Comparison of ENCODE assay signal across 9 mouse cellular contexts in the genomic region with DNA sequence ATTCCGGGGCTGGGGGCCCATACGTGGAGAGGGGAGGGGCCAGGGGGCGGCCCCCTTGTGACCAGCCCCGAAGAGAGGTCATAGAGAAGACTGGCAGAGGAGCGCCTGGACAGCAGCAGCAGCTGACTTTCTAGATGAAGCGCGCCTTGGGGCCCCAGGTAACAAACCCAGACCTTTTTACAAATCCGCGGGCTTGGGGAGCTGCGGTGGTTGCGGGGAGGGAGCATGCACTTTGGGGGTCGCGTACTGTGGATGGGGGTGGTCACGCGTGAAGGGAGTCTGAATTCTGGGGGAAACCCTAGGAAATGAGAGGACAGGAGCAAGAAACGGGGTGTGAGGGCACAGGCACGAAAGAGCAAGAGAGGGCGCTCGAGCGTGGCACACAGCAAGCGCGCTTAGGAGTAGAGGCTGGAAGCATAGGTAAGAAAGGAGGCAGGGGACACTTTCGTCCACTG. TPM values are rescaled to one million over a fixed set of nuclear protein-coding genes. Genes with fewer than 3 reads are reported as not detected.
DNase-seq lines count a peak whose midpoint lies in the region; ATAC-seq and TF ChIP-seq lines count a peak whose summit lies in the region.
"Had no signal": no experiment of that assay in that cellular context is flagged by ENCODE, and none has a peak within 500 bp of the region (broad histone marks: within the 10 kb centered on the region; RNA-seq: fewer than 3 reads in every experiment).

A gene (plus strand): TSS at position 83 of the 455 bp plus-strand sequence.

- TF ChIP-seq CTCF in cerebellum, adult 2 months (IDR thresholded peaks at IDR 0.05; ENCODE audit: borderline replicate concordance, insufficient read depth, low read depth, low read length), result peak; percentile 44

- peak; percentile 86 for ATAC-seq in forebrain, embryonic 15.5 days (replicated peaks)
- ATAC-seq in hindbrain, embryonic 11.5 days (ENCODE audit: low FRiP score), result peak; percentile 83

- H3K27me3 ChIP-seq in cerebellum, adult 2 months (ENCODE audit: control insufficient read depth, insufficient read depth, low read length), result no peaks in the 10 kb centered on the region
- no peaks in the 10 kb centered on the region for H3K27me3 ChIP-seq in forebrain, embryonic 15.5 days
- H3K27me3 ChIP-seq in hindbrain, embryonic 11.5 days (ENCODE audit: control insufficient read depth, insufficient read depth, low read length), result 0 out of 2 replicates have a peak, but pooled peaks cover 2% of the 10 kb centered on the region

- no peaks in the 10 kb centered on the region for H3K36me3 ChIP-seq in forebrain, embryonic 15.5 days
- no peaks in the 10 kb centered on the region for H3K36me3 ChIP-seq in hindbrain, embryonic 11.5 days (ENCODE audit: control insufficient read depth, insufficient read depth, low read length)

- 6% methylated on average over 23 of the region's 23 CpGs for WGBS in cerebellum, adult 2 months
- 23% methylated on average over 23 of the region's 23 CpGs for WGBS in forebrain, embryonic 15.5 days
- 16% methylated on average over 23 of the region's 23 CpGs for WGBS in hindbrain, embryonic 11.5 days

- H3K9ac ChIP-seq in forebrain, embryonic 15.5 days (replicated peaks), result peak within 1 kb of the TSS; percentile 65
- H3K9ac ChIP-seq in hindbrain, embryonic 11.5 days (ENCODE audit: low read depth, low read length), result peak within 1 kb of the TSS; percentile 57

- DNase-seq in WW6 (ENCODE audit: low read depth, low spot score), result peak; percentile 0
- DNase-seq in cerebellum, adult 2 months, result peak; percentile 73 to 74
- peak; percentile 44 for DNase-seq in hindbrain, embryonic 11.5 days (ENCODE audit: low spot score)
- DNase-seq in layer of hippocampus, adult 9-11 months, result peak; percentile 22
- DNase-seq in lung, postnatal 10 days, result peak; percentile 31
- peak; percentile 30 for DNase-seq in retina, postnatal 7 days (ENCODE audit: low read depth, low spot score)
- peak; percentile 14 to 57 for DNase-seq in urinary bladder, postnatal 4 days (ENCODE audit: low spot score in 2 of 2)

- no peaks in the 10 kb centered on the region for H3K4me1 ChIP-seq in cerebellum, adult 2 months (ENCODE audit: control insufficient read depth, insufficient read depth, low read length)
- no peaks in the 10 kb centered on the region for H3K4me1 ChIP-seq in forebrain, embryonic 15.5 days
- no peaks in the 10 kb centered on the region for H3K4me1 ChIP-seq in hindbrain, embryonic 11.5 days (replicated peaks; ENCODE audit: control insufficient read depth, insufficient read depth, low read length)

- no peaks in the 10 kb centered on the region for H3K9me3 ChIP-seq in forebrain, embryonic 15.5 days
- no peaks in the 10 kb centered on the region for H3K9me3 ChIP-seq in hindbrain, embryonic 11.5 days (ENCODE audit: control insufficient read depth, low read length)

- TF ChIP-seq POLR2A in cerebellum, adult 2 months (IDR thresholded peaks at IDR 0.05; ENCODE audit: borderline replicate concordance, insufficient read depth, low read length), result 0 out of 2 replicates have a peak, but pooled peaks have one; percentile 17

- H3K27ac ChIP-seq in cerebellum, adult 2 months (ENCODE audit: insufficient read depth, low read length), result peak within 1 kb of the TSS; percentile 91
- peak within 1 kb of the TSS; percentile 81 for H3K27ac ChIP-seq in forebrain, embryonic 15.5 days (replicated peaks)
- peak within 1 kb of the TSS; percentile 74 for H3K27ac ChIP-seq in hindbrain, embryonic 11.5 days (ENCODE audit: low read depth, low read length)

- peak within 1 kb of the TSS; percentile 96 for H3K4me3 ChIP-seq in cerebellum, adult 2 months (replicated peaks; ENCODE audit: insufficient read depth, low read depth, low read length)
- peak within 1 kb of the TSS; percentile 57 for H3K4me3 ChIP-seq in forebrain, embryonic 15.5 days
- peak within 1 kb of the TSS; percentile 53 for H3K4me3 ChIP-seq in hindbrain, embryonic 11.5 days (ENCODE audit: low read depth, low read length)

- peak within 1 kb of the TSS; percentile 63 for H3K4me2 ChIP-seq in forebrain, embryonic 15.5 days (replicated peaks)
- peak within 1 kb of the TSS; percentile 52 for H3K4me2 ChIP-seq in hindbrain, embryonic 11.5 days (replicated peaks; ENCODE audit: low read depth, low read length)

RNA-seq across cellular contexts. Expression of the gene that starts here (rescaled TPM):
- polyA plus RNA-seq in cerebellum, adult 2 months (2012; rRNA removed), result 1.2 and 1.9 TPM in 2 replicates
- 2.2 and 2.6 TPM in 2 replicates for polyA plus RNA-seq in forebrain, embryonic 15.5 days (2015; fragmentation: Nextera tagmentation; extraction: Ambion mirVana)
- 3.7 and 3.8 TPM in 2 replicates for polyA plus RNA-seq in hindbrain, embryonic 11.5 days (2014; fragmentation: Nextera tagmentation; extraction: Ambion mirVana)
- polyA plus RNA-seq: large intestine, adult 2 months had no signal

Comparison
In these comparisons a context has a peak if more than half of its experiments do, and no peak if none do; other contexts are left out.
1. Peak in every context shown above with its lines: DNase-seq, ATAC-seq, H3K4me3 ChIP-seq and H3K27ac ChIP-seq.
2. DNase-seq: peak in every context shown above with its lines; median percentile 74 in cerebellum, adult 2 months; 44 in hindbrain, embryonic 11.5 days; 36 in urinary bladder, postnatal 4 days; 31 in lung, postnatal 10 days; 30 in retina, postnatal 7 days; 22 in layer of hippocampus, adult 9-11 months; 0 in WW6.